ENCODE assay signal across 20 mouse cellular contexts in the genomic region with DNA sequence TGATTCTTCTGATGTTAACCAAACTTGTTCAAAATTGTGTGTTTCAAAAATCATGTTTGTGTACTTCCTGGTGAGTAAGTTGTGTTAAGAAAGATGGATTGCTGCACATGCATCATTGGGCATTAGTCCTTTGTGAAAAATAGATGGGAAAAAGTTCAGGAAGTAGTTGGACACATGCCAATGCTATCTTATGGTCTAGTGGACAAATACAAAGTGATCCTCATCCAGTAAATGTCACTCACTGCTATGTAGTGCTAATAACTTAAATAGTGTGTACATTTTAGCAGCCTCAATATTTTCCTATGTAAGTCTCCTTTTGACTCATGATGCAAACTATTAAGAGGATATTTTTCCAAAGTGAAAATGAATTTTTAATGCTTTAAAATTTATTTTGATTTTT. TPM values are rescaled to one million over a fixed set of nuclear protein-coding genes. Genes with fewer than 3 reads are reported as not detected.
"Had no signal": no experiment of that assay in that cellular context is flagged by ENCODE, and none has a peak within 500 bp of the region (broad histone marks: within the 10 kb centered on the region; RNA-seq: fewer than 3 reads in every experiment).

No protein-coding gene starts in this region.

- ATAC-seq: lung, postnatal 0 days; midbrain, embryonic 16.5 days had no signal

- DNase-seq: kidney, adult 9 months; kidney, postnatal 4 days; left cerebral cortex, postnatal 4 days; lung, adult 18-20 months; lung, postnatal 4 days; right cerebral cortex, postnatal 14 days; thymus, adult 2 months; thymus, postnatal 25 days had no signal

- H3K36me3 ChIP-seq: limb, embryonic 13.5 days; stomach, embryonic 15.5 days had no signal

- H3K27me3 ChIP-seq: limb, embryonic 13.5 days; stomach, embryonic 15.5 days had no signal

- H3K27ac ChIP-seq: kidney, postnatal 0 days; layer of hippocampus, adult 2 months; limb, embryonic 13.5 days; liver, embryonic 14.5 days; stomach, embryonic 15.5 days had no signal

- H3K4me3 ChIP-seq: layer of hippocampus, adult 2 months; limb, embryonic 13.5 days; stomach, embryonic 15.5 days had no signal

- H3K4me1 ChIP-seq: limb, embryonic 13.5 days; stomach, embryonic 15.5 days had no signal

- H3K4me2 ChIP-seq: limb, embryonic 13.5 days; midbrain, embryonic 11.5 days; stomach, embryonic 15.5 days had no signal

- H3K9me3 ChIP-seq: limb, embryonic 13.5 days; stomach, embryonic 15.5 days had no signal

- H3K9ac ChIP-seq: limb, embryonic 13.5 days; liver, embryonic 14.5 days; stomach, embryonic 15.5 days had no signal

RNA-seq across cellular contexts. Expression of a gene that starts 27.6 kb away (rescaled TPM):
- total RNA-seq: layer of hippocampus, postnatal 10 days; left cerebral cortex, postnatal 4 days; megakaryocyte, adult 5-6 weeks; neutrophil, adult 5-6 weeks had no signal
- polyA plus RNA-seq: kidney, postnatal 0 days; liver, adult 2 months; liver, embryonic 14.5 days; midbrain, embryonic 11.5 days had no signal
